Mouse (Mus musculus): ENCODE results near the gene Vsx2.

Gene Vsx2

GRCm38 (mm10) chr12:84572341-84572720, 2.8 kb downstream of the Vsx2 start:
- DNase-seq = no peak

- DNase-seq = no peak
Measured at GRCm38 (mm10) chr12:84573094-84573493, 3.5 kb downstream of the Vsx2 start.

- DNase-seq = no peak
Measured at GRCm38 (mm10) chr12:84577768-84578439, 8.3 kb downstream of the Vsx2 start.

GRCm38 (mm10) chr12:84578440-84578770, 8.8 kb downstream of the Vsx2 start:
- no peak for DNase-seq

GRCm38 (mm10) chr12:84581285-84581684, 11.7 kb downstream of the Vsx2 start:
- DNase-seq = no peak

- peak; percentile 97 for DNase-seq
Measured at GRCm38 (mm10) chr12:84589825-84590761, 20.5 kb downstream of the Vsx2 start.

GRCm38 (mm10) chr12:84598324-84598723, 28.8 kb downstream of the Vsx2 start:
- no peak for DNase-seq

- no peak for DNase-seq
Measured at GRCm38 (mm10) chr12:84604001-84604400, 34.4 kb downstream of the Vsx2 start.

GRCm38 (mm10) chr12:84605860-84606259, 36.3 kb downstream of the Vsx2 start:
- peak; percentile 43 for DNase-seq

- no peak for DNase-seq
Measured at GRCm38 (mm10) chr12:84611718-84612117, 42.2 kb downstream of the Vsx2 start.

- DNase-seq = peak; percentile 67
Measured at GRCm38 (mm10) chr12:84612518-84612917, 43.0 kb downstream of the Vsx2 start.

GRCm38 (mm10) chr12:84614001-84614400, 44.4 kb downstream of the Vsx2 start:
- DNase-seq = no peak

- no peak for DNase-seq
Measured at GRCm38 (mm10) chr12:84614524-84614923, 45.0 kb downstream of the Vsx2 start.

GRCm38 (mm10) chr12:84616977-84617630, 47.5 kb downstream of the Vsx2 start, which contains the start of gene Abcd4:
Gene Abcd4 (minus strand): TSS chr12:84617413.
- peak; percentile 96 for DNase-seq

GRCm38 (mm10) chr12:84617663-84618062, 48.1 kb downstream of the Vsx2 start:
- peak; percentile 34 for DNase-seq

- no peak for DNase-seq
Measured at GRCm38 (mm10) chr12:84620975-84621374, 51.4 kb downstream of the Vsx2 start.

GRCm38 (mm10) chr12:84624601-84625000, 55.0 kb downstream of the Vsx2 start:
- no peak for DNase-seq

GRCm38 (mm10) chr12:84625116-84625515, 55.6 kb downstream of the Vsx2 start:
- DNase-seq = no peak

- DNase-seq = no peak
Measured at GRCm38 (mm10) chr12:84631867-84632266, 62.3 kb downstream of the Vsx2 start.

- no peak for DNase-seq
Measured at GRCm38 (mm10) chr12:84640253-84640652, 70.7 kb downstream of the Vsx2 start.

- no peak for DNase-seq
Measured at GRCm38 (mm10) chr12:84640654-84641053, 71.1 kb downstream of the Vsx2 start, which contains the start of gene Vrtn. Gene Vrtn (plus strand): TSS chr12:84641019.
